Mouse (Mus musculus) midbrain, embryonic 13.5 days (tissue): ENCODE measurements around the gene Anks3. TPM values are rescaled to one million over a fixed set of nuclear protein-coding genes. Genes with fewer than 3 reads are reported as not detected.

ENCODE experiments used
- ATAC-seq: fragments of 200-750 bp; cut with Nextera tagmentation; 2 replicates; pipeline ENCODE4 v1.8.0; 2017; ENCODE audit warnings: mild to moderate bottlenecking, moderate TSS enrichment, moderate library complexity
- H3K27ac ChIP-seq: fragments of 300-500 bp; sonication (generic); 2 replicates; pipeline ENCODE4 v1.5.1; 2015; ENCODE audit warnings: inconsistent platforms, mild to moderate bottlenecking, moderate library complexity
- H3K27me3 ChIP-seq: fragments of 300-500 bp; sonication (generic); 2 replicates; pipeline ENCODE4 v1.6.1; 2015; ENCODE audit warnings: mild to moderate bottlenecking, inconsistent platforms
- H3K36me3 ChIP-seq: fragments of 300-500 bp; sonication (generic); 2 replicates; pipeline ENCODE4 v1.6.1; 2015; ENCODE audit warnings: mild to moderate bottlenecking, inconsistent platforms
- H3K4me1 ChIP-seq: fragments of 300-500 bp; sonication (generic); replicated peaks from 2 replicates; pipeline ENCODE4 v1.6.1; 2015; ENCODE audit warnings: inconsistent platforms
- H3K4me2 ChIP-seq: fragments of 300-500 bp; sonication (generic); replicated peaks from 2 replicates; pipeline ENCODE4 v1.6.1; 2015; ENCODE audit warnings: moderate library complexity, mild to moderate bottlenecking, inconsistent platforms
- H3K4me3 ChIP-seq: fragments of 300-500 bp; sonication (generic); replicated peaks from 2 replicates; pipeline ENCODE4 v1.5.1; 2015; ENCODE audit warnings: mild to moderate bottlenecking, inconsistent platforms
- H3K9ac ChIP-seq: fragments of 300-500 bp; sonication (generic); replicated peaks from 2 replicates; pipeline ENCODE4 v1.6.1; 2015; ENCODE audit warnings: mild to moderate bottlenecking, inconsistent platforms
- H3K9me3 ChIP-seq: fragments of 300-500 bp; sonication (generic); 2 replicates; pipeline ENCODE4 v1.6.1; 2016; ENCODE audit warnings: mild to moderate bottlenecking, inconsistent platforms
- WGBS: fragments of 180-500 bp; shearing (Covaris S2); methylation state at CpG from one replicate; pipeline ENCODE4 v1.1.7; 2015; 5-methylcytosine and 5-hydroxymethylcytosine counted together
- polyA plus RNA-seq: library from polyadenylated mRNA; unstranded; fragments of >200 nt; fragmentation: Nextera tagmentation; extraction: Ambion mirVana; gene quantifications from 2 replicates; pipeline ENCODE4 v1.2.1, GENCODE M21; 2015

Anks3 gene
- polyA plus RNA-seq, 1 experiment from 2014 or later = 85.4 TPM

DNA sequence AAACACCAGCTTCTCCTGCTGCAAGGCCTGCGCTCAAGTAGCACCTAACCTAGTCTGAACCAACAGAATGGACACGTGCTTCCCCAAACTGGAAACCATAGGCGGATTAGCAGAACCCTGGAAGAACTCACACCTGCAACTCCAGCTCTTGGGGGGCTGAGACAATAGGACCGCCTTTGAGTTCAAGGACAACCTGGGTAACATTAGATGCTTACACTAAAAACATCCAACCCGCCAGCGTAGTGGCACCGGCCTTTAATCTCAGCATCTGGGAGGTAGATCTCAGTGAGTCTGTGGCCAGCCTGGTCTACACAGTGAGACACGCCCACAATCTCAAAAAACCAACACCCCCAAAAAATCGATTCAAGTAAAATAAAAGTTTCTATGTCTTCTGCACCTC lies 659 bp downstream of the Anks3 start:
- Histone ChIP-seq H3K27ac (peak overlapping the region; percentile 89; the same call in 1 of the 2 replicates), H3K4me1 (peaks cover 29% of the 10 kb centered on the region), H3K27me3 (no peaks in the 10 kb centered on the region), H3K9me3 (no peaks in the 10 kb centered on the region), H3K9ac (peak overlapping the region; percentile 92), H3K4me3 (peak overlapping the region; percentile 94), H3K4me2 (peak overlapping the region; percentile 81), H3K36me3 (peaks cover 10% of the 10 kb centered on the region)
- ATAC-seq = no peak
- WGBS = 45% methylated on average over 9 of the region's 9 CpGs

DNA sequence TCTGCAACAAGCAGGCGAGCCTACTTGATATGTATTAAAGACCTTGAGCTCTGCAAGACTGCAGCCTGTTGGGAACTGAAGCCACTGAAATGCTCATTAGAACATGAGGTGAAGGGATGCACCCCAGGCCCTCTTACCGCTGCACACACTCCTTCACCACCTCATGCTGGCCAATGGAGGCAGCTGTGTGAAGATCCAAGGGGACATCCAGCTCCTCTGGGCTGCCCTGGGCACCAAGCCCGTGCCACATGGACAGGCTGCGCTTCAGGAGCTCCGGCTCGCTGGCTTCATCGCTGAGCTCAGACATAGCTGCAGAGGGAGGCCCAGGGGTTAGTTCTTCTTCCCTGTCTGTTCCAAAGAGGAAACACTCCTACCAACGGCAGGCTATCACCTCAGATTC lies 3.7 kb downstream of the Anks3 start:
- H3K4me2 ChIP-seq = no peak overlapping the region
- WGBS = 89% methylated on average over 8 of the region's 8 CpGs
- no peak overlapping the region for H3K27ac ChIP-seq
- H3K9me3 ChIP-seq = no peaks in the 10 kb centered on the region
- peaks cover 22% of the 10 kb centered on the region for H3K4me1 ChIP-seq
- peaks cover 38% of the 10 kb centered on the region for H3K36me3 ChIP-seq
- no peak overlapping the region for H3K4me3 ChIP-seq
- no peak for ATAC-seq
- no peak overlapping the region for H3K9ac ChIP-seq
- no peaks in the 10 kb centered on the region for H3K27me3 ChIP-seq

DNA sequence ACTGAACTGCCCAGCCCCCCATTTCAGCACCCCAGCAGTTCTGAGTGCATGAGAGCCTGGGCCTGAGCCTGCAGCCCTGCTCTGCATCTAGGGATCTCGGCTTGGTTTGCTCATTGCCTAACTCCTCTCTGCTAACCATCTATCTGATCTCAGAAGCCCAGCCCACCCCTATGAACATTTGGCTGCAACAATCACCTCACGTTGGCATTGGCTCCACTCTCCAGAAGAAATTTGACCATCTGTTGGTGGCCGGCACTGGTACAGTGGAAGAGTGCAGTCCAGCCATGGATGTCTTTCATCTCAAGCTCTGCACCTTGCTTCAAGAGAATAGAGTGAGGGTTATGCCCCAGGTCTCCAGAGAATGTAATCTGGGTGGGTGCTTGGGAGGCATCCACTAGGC lies 6.6 kb downstream of the Anks3 start:
- ATAC-seq = no peak
- Histone ChIP-seq H3K4me1 (peaks cover 8% of the 10 kb centered on the region), H3K27me3 (no peaks in the 10 kb centered on the region), H3K9ac (no peak overlapping the region), H3K36me3 (peaks cover 66% of the 10 kb centered on the region), H3K4me2 (no peak overlapping the region), H3K27ac (no peak overlapping the region), H3K4me3 (no peak overlapping the region), H3K9me3 (no peaks in the 10 kb centered on the region)
- WGBS = 93% methylated on average over 3 of the region's 3 CpGs

DNA sequence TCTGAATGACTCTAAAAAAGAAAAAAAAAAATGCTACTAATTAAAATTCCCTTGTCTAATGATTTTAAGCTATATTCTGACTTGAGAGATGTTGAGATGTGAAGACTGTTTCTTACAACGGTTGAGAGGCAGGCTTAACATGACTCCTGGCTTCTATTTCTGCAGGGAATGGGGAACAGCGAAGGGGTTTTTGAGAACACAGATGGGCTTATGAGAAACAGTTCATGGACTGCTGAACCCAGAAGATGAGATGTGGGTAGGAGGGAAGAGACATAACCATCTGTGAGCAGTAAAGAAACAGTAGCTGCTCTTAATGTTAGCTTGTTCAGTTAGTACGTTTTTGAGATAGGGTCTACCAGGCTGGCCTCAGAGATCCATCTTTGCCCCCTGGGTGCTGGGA lies 7.4 kb downstream of the Anks3 start:
- H3K4me1 ChIP-seq = no peaks in the 10 kb centered on the region
- H3K4me3 ChIP-seq = no peak overlapping the region
- ATAC-seq = no peak
- peaks cover 74% of the 10 kb centered on the region for H3K36me3 ChIP-seq
- 87% methylated on average over 3 of the region's 3 CpGs for WGBS
- H3K27ac ChIP-seq = no peak overlapping the region
- no peak overlapping the region for H3K9ac ChIP-seq
- no peak overlapping the region for H3K4me2 ChIP-seq
- H3K27me3 ChIP-seq = no peaks in the 10 kb centered on the region
- no peaks in the 10 kb centered on the region for H3K9me3 ChIP-seq

DNA sequence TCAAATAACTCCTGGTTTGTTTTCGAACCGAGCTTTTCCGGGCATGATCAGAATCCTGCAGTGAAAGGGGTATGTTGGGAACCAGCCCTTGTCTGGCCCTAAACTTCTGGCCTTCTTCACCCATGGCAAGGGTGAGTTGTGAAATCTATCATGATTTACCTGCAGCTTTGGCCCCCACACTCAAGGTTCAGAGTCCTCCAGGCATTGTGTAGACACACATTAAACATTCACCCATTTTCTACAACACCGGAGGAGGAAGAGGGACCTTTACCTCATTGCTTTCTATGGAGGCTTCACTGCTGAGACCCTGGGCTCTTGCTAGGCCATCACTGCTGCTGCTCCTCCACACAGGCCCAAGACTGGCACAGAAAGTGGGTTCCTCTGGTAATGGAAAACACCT lies 16.6 kb downstream of the Anks3 start:
- Histone ChIP-seq H3K27ac (no peak overlapping the region), H3K36me3 (peaks cover 83% of the 10 kb centered on the region), H3K4me1 (no peaks in the 10 kb centered on the region), H3K4me3 (no peak overlapping the region), H3K27me3 (no peaks in the 10 kb centered on the region), H3K4me2 (no peak overlapping the region), H3K9me3 (no peaks in the 10 kb centered on the region), H3K9ac (no peak overlapping the region)
- WGBS = 81% methylated on average over 4 of the region's 4 CpGs
- ATAC-seq = no peak

DNA sequence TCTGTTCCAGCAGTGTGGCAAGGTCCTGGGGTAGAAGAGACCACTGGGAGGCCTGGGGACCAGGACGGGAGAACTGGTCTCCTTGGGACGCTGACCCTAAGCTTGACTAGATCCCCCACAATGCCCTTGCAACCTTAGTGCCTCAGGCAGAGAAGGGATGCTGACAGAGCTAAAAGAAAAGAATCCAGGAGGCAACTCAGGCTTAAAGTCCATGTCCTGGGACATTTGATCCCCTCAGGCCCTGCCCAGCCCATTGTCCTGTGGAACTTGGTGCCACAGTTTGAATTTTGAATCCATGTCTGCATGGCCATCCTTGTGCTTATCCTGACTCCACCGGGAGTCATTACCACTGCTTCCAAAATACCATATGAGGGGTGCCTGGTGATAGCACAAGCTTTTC lies 17.9 kb downstream of the Anks3 start:
- no peaks in the 10 kb centered on the region for H3K9me3 ChIP-seq
- H3K27ac ChIP-seq = no peak overlapping the region
- 94% methylated on average over 3 of the region's 3 CpGs for WGBS
- no peak for ATAC-seq
- H3K36me3 ChIP-seq = peaks cover 84% of the 10 kb centered on the region
- H3K4me1 ChIP-seq = no peaks in the 10 kb centered on the region
- no peak overlapping the region for H3K4me3 ChIP-seq
- no peak overlapping the region for H3K4me2 ChIP-seq
- no peaks in the 10 kb centered on the region for H3K27me3 ChIP-seq
- no peak overlapping the region for H3K9ac ChIP-seq

DNA sequence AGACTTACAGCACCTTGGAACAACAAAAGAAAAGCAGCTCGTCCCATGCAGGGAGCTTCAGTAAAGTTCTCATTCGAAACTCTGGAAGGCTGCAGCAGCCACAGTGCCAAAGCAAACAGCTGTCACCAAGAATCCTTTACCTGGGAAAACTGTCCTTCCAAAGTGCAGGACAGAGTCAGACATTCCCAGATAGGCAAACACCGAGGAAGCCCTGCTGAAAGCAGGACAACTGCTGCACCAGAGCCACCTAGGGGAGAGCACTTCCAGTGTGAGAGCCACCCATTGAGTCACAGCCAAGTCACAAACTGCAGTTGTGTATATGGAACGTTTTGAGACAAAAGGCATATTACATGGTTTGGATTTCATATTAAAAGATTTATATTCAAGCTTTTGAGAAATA lies 18.6 kb downstream of the Anks3 start:
- Histone ChIP-seq H3K4me3 (no peak overlapping the region), H3K27ac (no peak overlapping the region), H3K9ac (no peak overlapping the region), H3K36me3 (peaks cover 84% of the 10 kb centered on the region), H3K4me1 (peaks cover 3% of the 10 kb centered on the region), H3K9me3 (no peaks in the 10 kb centered on the region), H3K27me3 (no peaks in the 10 kb centered on the region), H3K4me2 (no peak overlapping the region)
- no peak for ATAC-seq
- 81% methylated on average over 4 of the region's 4 CpGs for WGBS

DNA sequence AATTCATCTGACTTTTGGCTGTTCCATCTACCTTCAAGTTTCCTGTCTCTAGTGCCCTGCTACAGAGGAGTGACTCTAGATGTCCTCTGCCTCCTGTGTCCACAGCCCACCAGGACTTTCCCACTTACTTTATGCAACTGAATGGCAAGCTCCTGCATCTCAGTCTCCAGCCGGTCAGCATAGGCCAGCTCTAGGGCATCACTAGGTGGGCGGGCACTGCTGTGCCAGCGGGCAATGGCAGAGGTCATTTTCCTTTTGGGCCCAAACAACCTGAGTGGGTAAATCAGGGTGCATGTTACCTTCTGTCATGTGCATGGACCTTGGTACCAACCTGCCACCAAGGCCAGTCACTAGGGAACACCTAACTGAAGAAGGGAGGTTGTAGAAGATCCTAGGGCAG lies 20.6 kb downstream of the Anks3 start:
- 95% methylated on average over 3 of the region's 3 CpGs for WGBS
- H3K4me3 ChIP-seq = no peak overlapping the region
- no peak overlapping the region for H3K27ac ChIP-seq
- no peak overlapping the region for H3K9ac ChIP-seq
- no peak for ATAC-seq
- no peaks in the 10 kb centered on the region for H3K9me3 ChIP-seq
- H3K27me3 ChIP-seq = no peaks in the 10 kb centered on the region
- peaks cover 75% of the 10 kb centered on the region for H3K36me3 ChIP-seq
- no peak overlapping the region for H3K4me2 ChIP-seq
- H3K4me1 ChIP-seq = peaks cover 17% of the 10 kb centered on the region

DNA sequence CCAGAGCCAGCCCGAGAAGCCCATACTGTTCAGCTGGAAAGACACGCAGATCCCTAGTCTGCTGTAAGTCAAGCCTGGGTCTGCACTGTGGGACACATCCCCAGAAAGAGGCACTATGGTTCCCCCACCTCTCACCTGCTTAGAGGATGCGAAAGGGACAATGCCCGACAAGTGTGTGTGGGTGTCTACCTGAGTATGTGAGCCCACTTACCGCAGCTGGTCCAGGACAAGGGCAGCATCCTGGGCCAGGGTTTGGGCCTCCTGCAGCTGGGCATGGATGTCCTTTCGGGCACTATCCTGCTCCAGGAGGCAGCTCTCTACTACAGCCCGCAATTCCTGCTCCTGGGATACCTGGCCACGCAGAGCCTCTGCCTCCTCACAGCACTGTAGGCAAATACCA lies 21.1 kb downstream of the Anks3 start:
- no peak overlapping the region for H3K4me3 ChIP-seq
- ATAC-seq = no peak
- H3K36me3 ChIP-seq = peaks cover 70% of the 10 kb centered on the region
- H3K9me3 ChIP-seq = no peaks in the 10 kb centered on the region
- WGBS = 90% methylated on average over 8 of the region's 8 CpGs
- H3K4me2 ChIP-seq = no peak overlapping the region
- no peak overlapping the region for H3K27ac ChIP-seq
- peaks cover 19% of the 10 kb centered on the region for H3K4me1 ChIP-seq
- H3K27me3 ChIP-seq = no peaks in the 10 kb centered on the region
- no peak overlapping the region for H3K9ac ChIP-seq

DNA sequence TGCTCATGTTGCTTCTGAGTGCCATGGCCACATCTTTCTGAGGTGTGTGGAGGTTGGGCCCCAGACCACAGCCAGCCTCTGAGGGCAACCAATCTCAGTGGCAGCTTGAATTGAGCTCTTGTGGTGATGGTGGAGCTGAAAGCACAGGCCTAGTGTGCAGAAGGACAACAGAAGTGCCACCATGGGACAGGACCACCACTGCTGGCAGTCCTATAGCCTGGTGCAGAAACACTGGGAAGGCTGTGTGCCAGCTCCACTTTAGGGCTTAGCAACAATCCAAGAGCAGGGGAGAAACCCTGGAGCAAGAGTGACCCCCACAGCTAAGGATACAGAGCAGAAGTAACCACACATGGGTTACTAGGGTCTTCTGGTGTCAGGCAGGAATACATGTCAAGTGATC lies 23.0 kb downstream of the Anks3 start:
- peaks cover 19% of the 10 kb centered on the region for H3K4me1 ChIP-seq
- ATAC-seq = no peak
- H3K27ac ChIP-seq = no peak overlapping the region
- no peak overlapping the region for H3K4me2 ChIP-seq
- H3K27me3 ChIP-seq = no peaks in the 10 kb centered on the region
- H3K9ac ChIP-seq = no peak overlapping the region
- H3K9me3 ChIP-seq = no peaks in the 10 kb centered on the region
- no peak overlapping the region for H3K4me3 ChIP-seq
- H3K36me3 ChIP-seq = peaks cover 69% of the 10 kb centered on the region

DNA sequence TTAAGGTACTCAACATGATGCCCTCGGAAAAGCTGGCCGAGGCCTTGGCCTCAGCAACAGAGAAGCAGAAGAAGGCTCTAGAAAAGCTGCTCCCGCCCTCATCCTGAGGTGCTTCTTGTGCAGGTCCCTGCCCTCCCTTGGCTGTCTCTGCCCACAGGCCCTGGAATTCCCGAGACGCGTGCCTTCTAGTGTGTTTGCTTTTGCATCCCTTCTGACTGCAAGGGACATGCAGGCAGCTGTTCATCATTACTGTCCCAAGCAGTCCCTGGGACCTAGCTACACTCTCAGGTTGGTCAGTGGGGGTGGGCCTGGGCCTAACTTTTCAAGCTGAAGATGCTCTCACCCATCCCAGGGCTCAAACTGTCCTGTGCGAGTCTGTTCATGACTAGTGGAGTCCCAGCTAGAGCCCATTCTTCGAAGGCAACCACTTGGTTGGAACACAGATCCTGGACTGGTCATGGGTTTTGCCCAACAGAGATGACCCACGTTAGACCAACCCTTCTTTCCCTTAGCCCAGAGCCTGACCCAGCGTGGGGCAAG lies 23.6 kb downstream of the Anks3 start:
- 93% methylated on average over 10 of the region's 10 CpGs for WGBS
- H3K9ac ChIP-seq = peak overlapping the region; percentile 96; the same call in 1 of the 2 replicates
- H3K4me3 ChIP-seq = peak overlapping the region; percentile 84
- peaks cover 19% of the 10 kb centered on the region for H3K4me1 ChIP-seq
- peak overlapping the region; percentile 98 for H3K4me2 ChIP-seq
- H3K36me3 ChIP-seq = peaks cover 71% of the 10 kb centered on the region
- H3K9me3 ChIP-seq = no peaks in the 10 kb centered on the region
- H3K27me3 ChIP-seq = no peaks in the 10 kb centered on the region
- ATAC-seq = no peak
- H3K27ac ChIP-seq = no peak overlapping the region

DNA sequence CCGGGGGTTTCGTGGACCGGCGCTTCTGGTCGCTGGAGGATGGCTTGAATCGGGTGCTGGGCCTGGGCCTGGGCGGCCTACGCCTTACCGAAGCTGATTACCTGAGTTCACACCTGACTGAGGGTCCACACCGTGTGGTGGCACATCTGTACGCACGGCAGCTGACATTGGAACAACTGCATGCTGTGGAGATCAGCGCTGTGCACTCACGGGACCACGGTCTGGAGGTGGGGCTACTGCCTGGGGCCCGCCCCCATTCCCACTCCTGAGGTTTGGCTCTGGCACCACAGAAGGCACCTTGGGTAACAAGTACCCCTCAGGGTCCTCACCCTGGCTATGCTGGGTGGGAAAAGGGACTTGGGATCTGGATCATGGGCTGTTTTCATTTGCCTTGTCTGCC lies 24.6 kb downstream of the Anks3 start:
- Histone ChIP-seq H3K9me3 (no peaks in the 10 kb centered on the region), H3K4me1 (peaks cover 19% of the 10 kb centered on the region), H3K27ac (peak overlapping the region; percentile 88), H3K9ac (peak overlapping the region; percentile 96), H3K27me3 (no peaks in the 10 kb centered on the region), H3K36me3 (peaks cover 75% of the 10 kb centered on the region), H3K4me3 (peak overlapping the region; percentile 84), H3K4me2 (peak overlapping the region; percentile 98)
- ATAC-seq = peak; percentile 57
- 2% methylated on average over 16 of the region's 16 CpGs for WGBS

DNA sequence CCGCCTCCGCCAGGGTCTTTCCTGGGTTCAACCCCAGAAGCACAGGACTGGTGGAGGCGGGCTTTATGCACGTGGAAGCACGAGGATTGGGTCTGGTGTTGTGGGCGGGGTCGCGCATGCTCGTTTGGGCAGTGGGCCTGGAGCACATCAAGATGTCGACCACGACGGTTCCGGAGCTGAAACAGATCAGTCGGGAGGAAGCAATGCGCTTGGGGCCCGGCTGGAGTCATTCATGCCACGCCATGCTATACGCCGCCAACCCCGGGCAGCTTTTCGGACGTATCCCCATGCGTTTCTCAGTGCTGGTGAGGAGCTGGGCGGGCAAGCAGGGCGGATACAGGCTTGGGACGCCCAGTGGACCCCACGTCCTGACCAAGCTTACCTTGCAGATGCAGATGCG lies 25.0 kb downstream of the Anks3 start:
- H3K27ac ChIP-seq = peak overlapping the region; percentile 88
- ATAC-seq = peak; percentile 97
- H3K4me3 ChIP-seq = peak overlapping the region; percentile 84
- peak overlapping the region; percentile 98 for H3K4me2 ChIP-seq
- H3K36me3 ChIP-seq = peaks cover 76% of the 10 kb centered on the region
- H3K27me3 ChIP-seq = no peaks in the 10 kb centered on the region
- H3K9me3 ChIP-seq = no peaks in the 10 kb centered on the region
- WGBS = under 1% methylated on average over 28 of the region's 28 CpGs
- peaks cover 19% of the 10 kb centered on the region for H3K4me1 ChIP-seq
- H3K9ac ChIP-seq = peak overlapping the region; percentile 96
